Mouse (Mus musculus) urinary bladder, postnatal 4 days (tissue): Measurements from ENCODE around the gene Dnm2.

Experiments
- DNase-seq, 2 experiments: peaks; one replicate each; pipeline ENCODE4 v3.0.0; 2021 to 2022; ENCODE audit warnings: low spot score in 2 of 2

Dnm2 gene

GRCm38 (mm10) chr9:21424631-21425555, at the start of gene Dnm2:
Gene Dnm2 (plus strand): TSS chr9:21424908.
- peak; percentile 97 to 99 for DNase-seq

- DNase-seq, result no peak
Measured at GRCm38 (mm10) chr9:21379195-21379594, 45.5 kb upstream of the Dnm2 start.

- DNase-seq, result no peak
Measured at GRCm38 (mm10) chr9:21380868-21381267, 43.8 kb upstream of the Dnm2 start.

GRCm38 (mm10) chr9:21383966-21384365, 40.7 kb upstream of the Dnm2 start:
- no peak for DNase-seq

- DNase-seq, result no peak
Measured at GRCm38 (mm10) chr9:21392646-21393175, 32.0 kb upstream of the Dnm2 start.

- no peak for DNase-seq
Measured at GRCm38 (mm10) chr9:21395692-21396091, 29.0 kb upstream of the Dnm2 start.

- DNase-seq, result no peak
Measured at GRCm38 (mm10) chr9:21397170-21397569, 27.5 kb upstream of the Dnm2 start.

- no peak for DNase-seq
Measured at GRCm38 (mm10) chr9:21401042-21401441, 23.7 kb upstream of the Dnm2 start.

- no peak for DNase-seq
Measured at GRCm38 (mm10) chr9:21402764-21403253, 21.9 kb upstream of the Dnm2 start.

GRCm38 (mm10) chr9:21403745-21404144, 21.0 kb upstream of the Dnm2 start:
- DNase-seq, result no peak

- DNase-seq, result no peak
Measured at GRCm38 (mm10) chr9:21405525-21405924, 19.2 kb upstream of the Dnm2 start.

- DNase-seq, result no peak
Measured at GRCm38 (mm10) chr9:21407951-21408350, 16.8 kb upstream of the Dnm2 start.

- DNase-seq, result no peak
Measured at GRCm38 (mm10) chr9:21408624-21409023, 16.1 kb upstream of the Dnm2 start.

GRCm38 (mm10) chr9:21409592-21410317, 15.0 kb upstream of the Dnm2 start:
- DNase-seq, result peak; percentile 65 to 80

- peak; percentile 78 to 84 for DNase-seq
Measured at GRCm38 (mm10) chr9:21411669-21412550, 12.8 kb upstream of the Dnm2 start, which contains the start of gene Qtrt1. Gene Qtrt1 (plus strand): TSS chr9:21411837.

GRCm38 (mm10) chr9:21417866-21418265, 6.8 kb upstream of the Dnm2 start:
- DNase-seq, result no peak

- DNase-seq, result no peak
Measured at GRCm38 (mm10) chr9:21419646-21420045, 5.1 kb upstream of the Dnm2 start.

GRCm38 (mm10) chr9:21425556-21425945, 843 bp downstream of the Dnm2 start:
- DNase-seq, result no peak

GRCm38 (mm10) chr9:21426013-21426412, 1.3 kb downstream of the Dnm2 start:
- DNase-seq, result no peak

- DNase-seq, result no peak
Measured at GRCm38 (mm10) chr9:21426525-21426924, 1.8 kb downstream of the Dnm2 start.

GRCm38 (mm10) chr9:21427773-21428172, 3.1 kb downstream of the Dnm2 start:
- no peak for DNase-seq
